Mouse (Mus musculus): ENCODE results near the gene Zfp94. TPM values are rescaled to one million over a fixed set of nuclear protein-coding genes. Genes with fewer than 3 reads are reported as not detected.
"Not testable (repeated sequence)": the region's sequence is repeated elsewhere in the genome, so short reads cannot be mapped to it uniquely, and the experiment has no call there.

The Zfp94 gene
- total RNA-seq, 2 experiments from 2014 or later = 13.2 to 16.9 TPM

DNA sequence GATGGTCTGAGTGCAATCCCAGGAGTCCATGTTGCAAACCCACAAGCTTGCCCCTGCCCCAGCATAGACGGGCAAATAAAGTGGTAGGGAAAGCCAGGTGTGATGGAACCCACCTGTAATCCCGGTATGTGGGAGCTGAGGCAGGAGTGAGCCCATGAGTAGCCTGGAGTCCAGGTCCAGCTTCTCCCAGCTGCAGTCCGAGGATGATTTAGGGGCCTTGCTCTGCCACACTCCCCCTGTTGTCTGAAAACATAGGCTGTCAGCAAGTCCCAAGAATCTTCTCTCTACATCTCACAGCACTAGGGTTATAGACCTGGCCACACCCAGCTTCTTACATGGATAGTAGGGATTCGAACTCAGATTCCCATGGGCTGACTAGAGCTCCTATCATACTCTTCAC, 29.6 kb downstream of the Zfp94 start:
- intact Hi-C loops (cut with DNase I) = loop anchor here (5.0 kb wide), 1 partner anchor 320 kb away; no protein-coding TSS in a partner anchor
- DNase-seq (ENCODE audit: low spot score in 2 of 2) = no peak

DNA sequence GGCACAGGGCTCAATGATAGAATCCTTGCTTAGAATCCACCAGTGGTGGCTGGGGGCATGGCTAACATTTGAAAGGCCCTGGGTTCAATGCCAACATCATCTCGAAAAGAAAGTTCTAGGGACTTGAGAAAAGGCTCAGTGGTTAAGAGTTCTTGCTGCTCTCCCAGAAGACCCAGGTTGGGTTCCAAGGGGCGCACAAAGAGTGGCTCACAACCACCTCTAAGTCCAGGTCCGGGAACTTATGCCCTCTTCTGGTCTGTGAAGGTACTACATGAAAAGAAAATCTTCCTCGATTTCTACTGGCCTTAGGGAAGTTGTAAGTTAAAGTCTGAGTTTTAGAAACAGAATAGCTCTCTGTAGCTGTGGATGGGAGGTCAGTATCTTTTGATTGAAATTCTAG, 30.4 kb downstream of the Zfp94 start:
- intact Hi-C loops (cut with DNase I) = loop anchor here (5.0 kb wide), 1 partner anchor 319 kb away; no protein-coding TSS in a partner anchor

DNA sequence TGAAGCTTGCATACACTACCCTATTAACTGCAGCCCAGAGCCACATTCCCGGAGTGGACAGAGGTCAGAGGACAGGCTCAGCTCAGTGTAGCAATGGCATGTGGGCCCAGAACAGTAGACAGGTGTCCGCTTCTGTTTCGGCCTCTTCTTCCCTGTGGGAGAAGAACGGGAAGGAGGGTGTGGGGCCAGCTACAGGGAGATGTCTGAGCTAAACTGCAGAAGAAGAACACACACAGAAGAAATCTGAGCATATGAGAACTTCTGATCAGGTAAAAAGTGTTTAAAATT, 35.7 kb downstream of the Zfp94 start:
- no peak for DNase-seq (ENCODE audit: low spot score in 2 of 2)
- intact Hi-C loops (cut with DNase I) = no loop called here

More for the DNA sequence above, 30.4 kb downstream of the Zfp94 start:
- no peak for DNase-seq (ENCODE audit: low spot score in 2 of 2)

DNA sequence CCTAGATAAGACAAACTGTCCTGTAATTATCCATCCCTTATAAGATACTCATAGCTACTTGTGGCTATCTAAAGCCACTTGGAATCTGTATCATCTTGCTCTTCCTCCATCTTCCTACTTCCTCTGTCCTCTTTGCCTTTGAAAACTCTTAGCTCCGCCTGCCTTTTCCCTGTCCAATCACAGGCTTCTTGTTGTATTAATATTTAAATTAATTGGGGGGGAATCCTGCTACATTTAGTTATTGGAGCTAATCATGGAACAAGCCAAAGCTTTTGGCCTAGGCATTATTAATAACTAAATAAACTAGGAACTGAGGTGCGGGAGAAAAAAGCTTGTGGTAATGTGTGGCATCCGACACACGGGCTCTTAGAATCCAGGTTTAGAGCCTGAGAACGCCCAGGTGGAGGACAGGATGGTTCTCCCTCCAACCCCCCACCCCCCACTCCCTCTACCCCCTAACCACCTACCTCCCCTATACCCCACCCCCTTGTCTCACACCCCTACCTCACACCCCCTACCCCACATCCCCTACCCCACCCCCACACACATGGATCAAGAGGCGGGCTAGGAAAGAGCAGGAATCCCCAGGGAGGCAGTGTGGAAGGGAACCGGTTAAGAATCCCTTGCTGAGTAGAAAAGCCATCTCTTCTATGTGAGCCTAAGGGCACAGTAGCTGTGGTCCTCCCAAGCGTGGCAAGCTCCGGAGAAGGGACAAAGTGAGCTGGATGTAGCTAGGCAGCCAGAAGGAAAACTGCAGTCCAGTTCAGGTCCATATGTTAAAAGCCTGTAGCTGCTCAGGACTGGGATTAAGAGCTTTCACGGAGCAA, 36.2 kb downstream of the Zfp94 start:
- intact Hi-C loops (cut with DNase I) = no loop called here
- no peak for DNase-seq (ENCODE audit: low spot score in 2 of 2)

DNA sequence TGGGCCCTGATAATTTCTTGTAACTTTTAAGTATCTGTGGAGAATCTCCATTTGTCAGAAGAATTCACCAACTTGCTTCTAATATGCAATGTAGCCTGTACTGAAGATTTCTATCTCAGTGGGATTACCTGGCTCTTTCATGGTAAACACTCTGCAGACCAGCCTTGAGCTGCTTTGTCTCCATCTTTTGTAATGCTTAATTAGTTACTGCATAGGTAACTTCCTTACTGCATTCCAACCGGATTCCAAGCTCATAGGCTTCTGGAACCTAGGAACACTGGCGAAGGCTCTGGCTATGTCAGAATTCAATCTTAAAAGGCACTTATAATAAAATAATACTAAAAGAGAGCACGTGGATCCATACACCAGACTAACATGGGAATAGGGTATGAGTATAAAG, 37.7 kb downstream of the Zfp94 start:
- DNase-seq (ENCODE audit: low spot score in 2 of 2); intact Hi-C loops (cut with DNase I): not testable (repeated sequence)

DNA sequence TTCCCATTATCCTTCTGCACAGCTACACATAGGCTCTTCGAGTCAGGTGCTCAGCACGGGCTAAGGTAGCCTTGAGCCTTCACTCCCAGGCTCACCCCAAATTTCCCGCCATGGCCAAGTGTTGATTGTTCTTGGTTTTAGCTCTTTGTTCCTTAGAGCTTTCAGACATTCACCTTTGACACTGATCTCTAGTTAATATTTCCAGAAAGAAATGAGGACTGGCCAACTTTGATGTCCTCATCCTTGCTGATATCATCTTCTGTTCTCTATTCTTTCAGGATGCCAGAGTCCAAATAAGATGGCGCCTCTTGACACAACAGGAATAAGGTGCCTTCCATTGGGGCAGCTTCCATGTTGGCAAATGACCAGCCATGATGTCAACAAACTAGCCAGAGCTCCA, 42.0 kb downstream of the Zfp94 start:
- intact Hi-C loops (cut with DNase I) = no loop called here
- DNase-seq (ENCODE audit: low spot score in 2 of 2) = no peak

DNA sequence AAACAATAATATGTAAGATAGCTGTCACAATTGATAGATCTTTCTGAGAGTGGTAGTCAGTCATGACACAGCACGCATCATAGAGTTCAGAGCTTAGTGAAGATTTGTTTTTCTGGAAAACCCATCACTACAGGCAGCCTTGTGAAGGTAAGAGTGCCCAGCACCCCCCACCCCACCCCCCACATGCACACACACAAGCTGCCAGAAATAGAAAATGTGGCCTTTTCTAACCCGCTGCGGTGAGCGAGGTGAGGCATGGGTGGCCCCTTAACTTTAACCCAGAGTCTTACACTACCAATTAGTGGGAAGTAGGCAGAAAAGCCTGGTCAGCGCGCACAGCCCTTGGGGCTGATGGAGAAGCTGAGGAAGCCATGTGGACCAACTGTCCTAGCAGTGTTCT, 45.3 kb downstream of the Zfp94 start:
- DNase-seq (ENCODE audit: low spot score in 2 of 2) = no peak
- intact Hi-C loops (cut with DNase I) = no loop called here

DNA sequence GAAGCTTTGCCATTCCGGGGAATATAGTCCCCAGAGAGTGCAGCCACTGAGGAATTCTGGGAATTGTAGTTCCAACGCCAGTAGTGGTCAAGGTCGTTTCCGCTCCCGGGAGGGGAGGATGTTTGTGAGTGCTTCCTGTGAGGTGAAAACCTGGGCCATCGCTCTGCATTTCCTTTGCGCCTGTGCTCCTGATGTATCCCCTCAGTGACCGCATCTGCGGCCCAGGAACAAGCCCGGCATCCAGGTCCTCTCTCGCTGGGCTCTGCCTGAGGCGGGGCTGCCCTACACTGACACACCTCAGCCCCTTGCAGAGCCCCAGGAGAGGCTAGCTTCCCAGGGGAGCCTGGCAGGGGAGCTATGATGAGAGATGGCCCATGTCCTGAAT, 46.2 kb downstream of the Zfp94 start, which contains the start of gene Zfp93:
Gene Zfp93, plus strand, starts transcription at position 133 of the 385 bp plus-strand sequence.
- intact Hi-C loops (cut with DNase I) = loop anchor here (1.0 kb wide), 1 partner anchor 16 kb away; the partner anchor contains the start of gene Zfp108
- DNase-seq (ENCODE audit: low spot score in 2 of 2) = peak; percentile 83 to 94

DNA sequence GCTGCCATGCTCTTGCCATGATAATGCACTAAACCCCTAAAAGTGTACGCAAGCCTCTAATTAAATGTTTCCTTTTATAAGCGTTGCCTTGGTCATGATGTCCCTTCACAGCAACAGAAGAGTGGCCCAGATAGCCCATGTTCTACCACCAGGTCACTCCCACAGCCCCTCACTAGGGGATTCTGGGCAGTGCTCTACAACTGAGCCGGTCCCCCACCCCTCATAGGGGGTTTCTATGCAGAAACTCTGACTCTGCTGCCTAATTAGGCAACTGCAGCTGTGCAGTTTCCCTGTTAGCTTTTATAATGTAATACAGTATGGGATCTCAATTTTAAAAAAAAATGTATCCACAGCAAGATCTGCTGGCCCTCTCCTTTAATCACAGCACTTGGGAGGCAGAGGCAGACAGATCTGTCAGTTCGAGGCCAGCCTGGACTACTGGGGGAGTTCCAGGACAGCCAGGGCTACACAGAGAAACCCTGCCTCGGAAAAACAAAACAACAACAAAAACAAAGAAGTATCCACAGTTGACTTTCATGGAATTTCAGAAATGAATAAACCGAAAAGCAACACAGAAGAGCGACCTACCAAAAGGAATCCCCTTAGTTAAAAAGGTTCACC, 46.7 kb downstream of the Zfp94 start:
- intact Hi-C loops (cut with DNase I) = loop anchor here (1.0 kb wide), 1 partner anchor 15 kb away; the partner anchor contains the start of gene Zfp108
- DNase-seq (ENCODE audit: low spot score in 2 of 2) = no peak

DNA sequence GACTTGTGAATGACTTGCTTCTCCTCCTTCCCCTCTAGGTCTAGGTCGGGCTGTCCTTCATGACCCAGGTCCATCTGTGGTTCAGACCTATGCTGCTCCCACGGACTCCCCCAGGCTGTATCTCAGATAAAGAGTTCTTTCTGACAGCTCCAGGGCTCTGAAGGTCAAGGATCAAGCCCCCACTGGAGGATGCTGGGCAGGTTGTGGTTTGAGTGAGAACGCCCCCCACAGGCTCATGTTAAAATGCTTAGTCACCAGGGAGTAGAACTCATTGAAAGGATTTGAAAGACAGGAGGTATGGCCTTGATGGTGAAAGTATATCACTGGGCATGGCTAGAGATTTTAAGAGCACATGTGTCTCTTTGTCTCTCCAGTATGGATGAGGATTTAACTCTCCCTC, 47.2 kb downstream of the Zfp94 start:
- intact Hi-C loops (cut with DNase I) = no loop called here
- no peak for DNase-seq (ENCODE audit: low spot score in 2 of 2)

DNA sequence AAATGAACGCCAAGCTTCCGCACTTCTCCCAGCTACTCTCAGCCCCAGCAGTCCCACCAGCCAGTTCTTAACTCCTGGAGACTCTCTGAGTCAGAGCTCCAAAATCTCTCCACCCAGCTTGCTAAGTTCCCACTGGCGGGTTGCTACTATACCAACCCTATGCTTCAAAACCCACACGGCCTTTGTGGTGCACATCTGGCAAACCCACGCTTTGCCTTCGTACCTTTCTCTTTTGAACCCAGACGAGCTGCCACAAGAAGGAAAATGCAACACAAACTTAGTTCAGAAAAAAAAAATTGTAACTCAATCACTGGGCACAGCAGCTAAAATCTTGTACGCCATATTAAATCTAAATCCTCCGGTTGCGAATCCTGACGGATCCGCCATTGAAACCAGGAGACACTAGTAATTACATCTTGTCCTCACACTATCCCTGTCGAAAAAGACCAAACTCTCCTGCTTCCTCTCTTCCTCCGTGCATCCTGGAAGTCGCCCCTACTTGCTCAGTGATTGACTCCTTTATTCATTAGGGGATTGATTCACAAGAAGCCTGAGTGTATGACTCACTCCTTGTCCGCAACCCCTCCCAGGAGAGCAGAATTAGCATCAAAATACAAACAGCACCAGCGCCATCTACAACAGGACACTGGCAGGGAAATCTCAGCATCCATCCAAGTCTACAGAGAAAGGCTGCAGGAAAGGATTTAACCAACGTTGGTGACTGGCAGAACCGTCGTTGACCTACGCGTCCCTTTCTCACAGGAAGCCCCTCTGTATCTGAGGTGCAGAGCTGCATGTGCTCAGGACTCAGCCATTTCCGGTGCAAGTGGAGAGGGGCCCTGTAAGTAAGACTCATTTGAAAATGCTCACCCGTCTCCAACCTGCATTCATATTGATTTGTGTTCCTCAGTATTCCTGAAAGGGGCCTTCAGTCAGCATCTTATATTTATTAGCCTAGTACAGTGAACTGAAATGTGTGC, 48.0 kb downstream of the Zfp94 start:
- intact Hi-C loops (cut with DNase I) = no loop called here
- DNase-seq (ENCODE audit: low spot score in 2 of 2) = peak in 1 of 2 experiments; percentile 29

DNA sequence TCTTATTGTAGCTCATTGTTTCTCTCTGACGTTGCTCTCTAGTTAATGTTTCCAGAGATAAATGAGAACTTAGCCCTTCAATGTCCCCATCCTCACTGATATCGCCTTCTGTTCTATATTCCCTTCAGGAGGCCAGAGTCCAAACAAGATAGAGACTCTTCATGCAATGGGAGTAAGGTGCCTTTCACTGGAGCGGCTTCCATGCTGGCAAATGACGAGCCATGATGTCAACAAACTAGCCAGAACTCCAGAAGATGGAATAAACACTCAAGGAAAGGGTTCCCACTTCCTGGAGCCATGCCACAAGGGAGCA, 56.5 kb downstream of the Zfp94 start:
- intact Hi-C loops (cut with DNase I) = loop anchor here (10.0 kb wide), 1 partner anchor 125 kb away; the partner anchor contains the start of gene Zfp235
- DNase-seq (ENCODE audit: low spot score in 2 of 2) = no peak

DNA sequence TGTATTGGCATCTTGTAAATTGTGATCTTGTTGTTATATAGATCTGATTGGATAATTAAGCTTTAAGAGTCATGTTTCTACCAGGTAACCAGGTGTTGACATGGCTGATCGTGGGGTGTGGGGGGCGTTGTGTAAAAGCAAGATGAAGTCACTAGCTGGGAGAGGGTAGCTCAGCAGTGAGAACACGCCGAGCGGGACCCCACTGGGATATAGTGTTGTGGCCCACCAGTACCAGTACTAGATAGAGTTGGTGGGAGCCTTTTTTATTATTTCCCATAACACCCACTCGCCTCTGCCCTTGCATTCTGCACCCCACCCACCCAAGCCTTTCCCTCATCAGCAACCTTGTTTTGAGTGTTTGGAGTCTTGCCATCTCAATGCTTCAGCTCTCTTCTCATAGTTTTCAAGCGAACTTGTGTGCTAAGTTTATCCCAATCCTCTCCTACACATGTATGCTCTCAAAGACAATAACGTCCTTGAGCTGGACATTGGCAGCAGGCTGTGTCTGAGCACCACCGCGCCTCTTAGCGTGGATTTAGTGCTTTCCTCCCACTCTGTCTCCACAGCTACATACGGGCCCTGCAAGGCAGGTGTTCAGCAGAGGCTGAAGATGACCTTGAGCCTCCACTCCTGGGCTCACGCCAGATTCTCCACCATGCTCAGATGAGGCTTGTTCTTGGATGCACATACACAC, 57.0 kb downstream of the Zfp94 start:
- intact Hi-C loops (cut with DNase I) = loop anchor here (10.0 kb wide), 1 partner anchor 125 kb away; the partner anchor contains the start of gene Zfp235
- DNase-seq (ENCODE audit: low spot score in 2 of 2) = peak in 1 of 2 experiments; percentile 14

DNA sequence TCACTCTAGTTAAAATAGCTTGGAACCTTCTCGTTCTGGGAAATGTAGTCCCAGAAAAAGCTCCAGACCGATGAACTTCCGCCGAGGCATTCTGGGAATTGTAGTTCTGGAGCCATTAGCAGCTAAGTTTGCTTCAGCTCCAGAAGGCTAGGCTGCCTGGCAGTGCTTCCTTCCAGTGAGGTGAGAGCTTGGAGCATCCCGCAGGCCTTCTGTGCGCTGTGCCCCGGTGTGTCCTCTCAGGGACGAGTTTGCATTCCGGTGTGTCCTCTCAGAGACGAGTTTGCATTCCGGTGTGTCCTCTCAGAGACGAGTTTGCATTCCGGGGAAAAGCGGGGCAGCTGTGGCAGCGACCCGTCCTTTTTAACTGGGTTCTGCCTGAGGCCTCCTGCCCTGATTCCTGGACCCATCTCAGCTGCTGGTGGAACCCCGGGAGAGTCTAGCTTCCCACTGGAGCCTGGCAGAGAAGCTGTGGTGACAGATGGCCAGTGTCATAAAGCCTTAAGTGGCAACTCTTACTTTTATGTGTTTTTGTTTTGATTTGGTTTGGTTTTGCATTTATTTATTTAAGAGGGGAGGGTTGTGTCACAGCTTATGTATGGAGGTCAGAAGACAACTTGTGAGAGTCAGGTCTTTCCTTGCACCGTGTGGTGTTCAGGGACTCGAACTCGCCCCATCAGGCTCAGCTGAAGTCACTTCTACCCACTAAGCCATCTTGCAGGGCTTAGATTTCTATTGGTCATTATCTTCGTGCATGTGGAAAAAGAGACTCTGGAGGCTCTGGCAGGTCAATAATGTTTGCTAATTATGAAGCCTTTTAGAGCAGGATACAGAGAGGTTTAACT, 61.6 kb downstream of the Zfp94 start, which contains the start of gene Zfp108:
Gene Zfp108, plus strand, starts transcription at position 162 of the 842 bp plus-strand sequence.
- intact Hi-C loops (cut with DNase I) = loop anchor here (1.0 to 10.0 kb wide), 3 partner anchors 15 to 173 kb away; partner anchors contain the start of genes Zfp180, Zfp235 and Zfp93
- peak; percentile 89 to 96 for DNase-seq (ENCODE audit: low spot score in 2 of 2)

DNA sequence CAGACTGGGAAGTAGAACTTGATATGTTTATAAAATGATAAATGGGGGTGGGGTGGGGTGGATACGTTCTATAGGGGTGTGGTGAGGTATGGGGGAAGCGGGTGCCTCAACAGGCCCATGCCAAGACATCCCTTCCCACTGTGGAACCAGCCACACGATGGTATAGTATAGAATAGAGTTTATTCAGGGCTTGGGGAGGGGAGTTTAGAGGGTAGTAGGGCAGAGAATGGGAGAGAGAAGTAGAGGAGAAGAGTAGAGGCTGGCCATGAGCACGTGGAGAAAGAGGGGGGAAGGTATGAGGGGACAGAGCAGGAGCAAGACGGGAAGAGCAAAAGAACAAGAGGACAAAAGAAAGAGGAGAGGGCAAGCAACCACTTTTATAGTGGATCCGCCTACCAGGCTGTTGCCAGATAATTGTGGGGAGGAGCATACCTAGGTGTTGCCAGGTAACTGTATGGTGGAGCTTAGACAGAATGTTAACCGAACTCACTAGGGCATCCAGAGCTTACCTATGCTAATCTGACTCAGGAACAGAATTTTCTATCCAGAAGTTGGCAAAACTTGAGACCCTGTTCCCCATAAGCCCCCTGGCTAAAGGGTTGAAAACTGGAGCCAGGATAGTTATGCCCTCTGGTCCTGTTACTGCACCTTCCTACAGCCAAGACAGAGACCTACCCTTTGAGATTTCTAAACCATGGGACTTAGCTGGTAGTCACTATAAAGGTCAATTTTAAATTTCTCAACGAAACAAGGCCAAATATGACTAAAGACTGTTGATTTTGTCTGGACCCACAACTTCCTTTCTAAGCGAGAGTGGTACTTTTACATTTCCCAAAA, 62.5 kb downstream of the Zfp94 start:
- DNase-seq (ENCODE audit: low spot score in 2 of 2) = no peak
- intact Hi-C loops (cut with DNase I) = loop anchor here (1.0 to 10.0 kb wide), 3 partner anchors 16 to 172 kb away; partner anchors contain the start of genes Zfp180, Zfp235 and Zfp93

All from left cerebral cortex, postnatal 25 days (tissue).